Mouse (Mus musculus) midbrain, embryonic 10.5 days (tissue): ENCODE data around the gene Itk. TPM values are rescaled to one million over a fixed set of nuclear protein-coding genes. Genes with fewer than 3 reads are reported as not detected.

Experiments used
- DNase-seq: peaks from one replicate; pipeline ENCODE4 v3.0.0-alpha.2; 2017; ENCODE audit warnings: low spot score
- H3K27ac ChIP-seq: fragments of 300-500 bp; sonication (generic); replicated peaks from 2 replicates; pipeline ENCODE4 v1.5.1; 2016; ENCODE audit warnings: mild to moderate bottlenecking
- H3K27me3 ChIP-seq: fragments of 300-500 bp; sonication (generic); 2 replicates; pipeline ENCODE4 v1.6.1; 2016; ENCODE audit warnings: low read depth, mild to moderate bottlenecking; ENCODE audit not compliant: poor library complexity, severe bottlenecking
- H3K36me3 ChIP-seq: fragments of 300-500 bp; sonication (generic); 2 replicates; pipeline ENCODE4 v1.6.1; 2016; ENCODE audit warnings: mild to moderate bottlenecking, moderate library complexity
- H3K4me1 ChIP-seq: fragments of 300-500 bp; sonication (generic); 2 replicates; pipeline ENCODE4 v1.6.1; 2016
- H3K4me3 ChIP-seq: fragments of 300-500 bp; sonication (generic); 2 replicates; pipeline ENCODE4 v1.5.1; 2016; ENCODE audit warnings: mild to moderate bottlenecking, moderate library complexity
- H3K9me3 ChIP-seq: fragments of 300-500 bp; sonication (generic); replicated peaks from 2 replicates; pipeline ENCODE4 v1.6.1; 2016; ENCODE audit warnings: mild to moderate bottlenecking
- WGBS: fragments of 180-500 bp; shearing (Covaris S2); methylation state at CpG from one replicate; pipeline ENCODE4 v1.1.7; 2016; 5-methylcytosine and 5-hydroxymethylcytosine counted together
- polyA plus RNA-seq: library from polyadenylated mRNA; unstranded; fragments of >200 nt; fragmentation: Nextera tagmentation; extraction: Ambion mirVana; gene quantifications from 2 replicates; pipeline ENCODE4 v1.2.1, GENCODE M21; 2016

The Itk gene
- polyA plus RNA-seq, 1 experiment from 2014 or later, result 0.04 TPM

DNA sequence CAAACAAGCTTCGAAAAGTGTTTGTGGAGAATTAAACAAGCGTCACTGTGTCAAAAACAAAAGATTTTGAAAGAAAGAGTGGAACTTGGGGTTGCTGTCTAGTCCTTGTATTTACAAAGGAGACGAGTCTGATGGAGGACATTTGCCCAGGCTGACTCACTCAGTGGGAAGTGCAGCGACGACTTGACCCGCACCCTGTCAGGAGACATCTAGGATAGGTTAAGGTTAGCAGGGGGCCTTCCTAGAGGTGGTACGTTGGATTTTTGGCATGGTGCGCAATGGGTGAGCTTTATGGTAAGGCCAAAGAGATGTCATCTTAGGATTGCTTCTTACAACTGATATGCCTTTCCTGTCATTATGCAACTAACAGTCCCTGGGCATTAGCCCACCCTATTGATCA, 2.3 kb downstream of the Itk start:
- H3K4me1 ChIP-seq, result peaks cover 7% of the 10 kb centered on the region; the same call in 1 of the 2 replicates
- DNase-seq, result no peak
- no peak overlapping the region for H3K4me3 ChIP-seq
- WGBS, result 90% methylated on average over 8 of the region's 8 CpGs
- H3K9me3 ChIP-seq, result no peaks in the 10 kb centered on the region
- no peaks in the 10 kb centered on the region for H3K27me3 ChIP-seq
- H3K36me3 ChIP-seq, result no peaks in the 10 kb centered on the region
- H3K27ac ChIP-seq, result no peak overlapping the region

- H3K4me1 ChIP-seq, result peaks cover 7% of the 10 kb centered on the region; the same call in 1 of the 2 replicates
- H3K27ac ChIP-seq, result no peak overlapping the region
- no peak overlapping the region for H3K4me3 ChIP-seq
- no peaks in the 10 kb centered on the region for H3K9me3 ChIP-seq
- no peaks in the 10 kb centered on the region for H3K36me3 ChIP-seq
- 89% methylated on average over 8 of the region's 8 CpGs for WGBS
- no peak for DNase-seq
- H3K27me3 ChIP-seq, result no peaks in the 10 kb centered on the region
These were observed 2.8 kb downstream of the Itk start for GRCm38 (mm10) chr11:46386556-46386955.

DNA sequence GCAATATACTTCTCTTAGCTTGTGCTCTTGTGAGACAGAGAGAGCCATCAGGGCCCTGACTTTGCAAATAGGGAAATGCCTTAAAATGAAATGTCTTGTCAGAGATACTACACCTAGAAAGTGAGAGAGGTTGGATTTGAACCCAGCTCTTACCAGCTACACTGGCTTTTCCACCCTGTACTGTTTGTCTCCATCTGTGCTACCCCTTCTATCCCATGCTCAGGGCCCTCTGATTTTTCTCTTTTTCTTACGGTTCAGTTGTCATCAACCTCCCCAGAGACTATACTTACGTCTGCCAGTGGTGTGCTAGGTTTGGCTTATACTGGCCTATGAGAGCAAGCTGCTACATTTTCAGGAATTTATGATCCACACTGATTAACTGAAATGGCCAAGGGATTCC, 4.4 kb downstream of the Itk start:
- H3K4me1 ChIP-seq, result no peaks in the 10 kb centered on the region
- no peak overlapping the region for H3K4me3 ChIP-seq
- no peak overlapping the region for H3K27ac ChIP-seq
- no peaks in the 10 kb centered on the region for H3K27me3 ChIP-seq
- no peak for DNase-seq
- 85% methylated on average over 2 of the region's 2 CpGs for WGBS
- no peaks in the 10 kb centered on the region for H3K9me3 ChIP-seq
- H3K36me3 ChIP-seq, result no peaks in the 10 kb centered on the region

- Histone ChIP-seq H3K4me1 (no peaks in the 10 kb centered on the region), H3K9me3 (no peaks in the 10 kb centered on the region), H3K36me3 (no peaks in the 10 kb centered on the region), H3K27ac (no peak overlapping the region), H3K27me3 (no peaks in the 10 kb centered on the region), H3K4me3 (no peak overlapping the region)
- WGBS, result 95% methylated on average over 4 of the region's 4 CpGs
- DNase-seq, result no peak
These were observed 6.8 kb downstream of the Itk start for GRCm38 (mm10) chr11:46382466-46382865.

GRCm38 (mm10) chr11:46380097-46380675, 9.1 kb downstream of the Itk start:
- no peaks in the 10 kb centered on the region for H3K27me3 ChIP-seq
- H3K4me1 ChIP-seq, result peaks cover 6% of the 10 kb centered on the region; the same call in 1 of the 2 replicates
- DNase-seq, result no peak
- no peak overlapping the region for H3K4me3 ChIP-seq
- H3K27ac ChIP-seq, result no peak overlapping the region
- no peaks in the 10 kb centered on the region for H3K36me3 ChIP-seq
- WGBS, result 90% methylated on average over 7 of the region's 7 CpGs
- no peaks in the 10 kb centered on the region for H3K9me3 ChIP-seq

GRCm38 (mm10) chr11:46377819-46378782, 11.2 kb downstream of the Itk start:
- WGBS, result 93% methylated on average over 8 of the region's 8 CpGs

GRCm38 (mm10) chr11:46377316-46377715, 12.0 kb downstream of the Itk start:
- Histone ChIP-seq H3K27me3 (no peaks in the 10 kb centered on the region), H3K27ac (no peak overlapping the region), H3K9me3 (no peaks in the 10 kb centered on the region), H3K4me3 (no peak overlapping the region), H3K4me1 (peaks cover 6% of the 10 kb centered on the region; the same call in 1 of the 2 replicates), H3K36me3 (no peaks in the 10 kb centered on the region)
- 85% methylated on average over 1 of the region's 1 CpGs for WGBS
- DNase-seq, result no peak

More at GRCm38 (mm10) chr11:46377819-46378782, 11.2 kb downstream of the Itk start:
- H3K9me3 ChIP-seq, result no peaks in the 10 kb centered on the region
- H3K4me1 ChIP-seq, result peaks cover 6% of the 10 kb centered on the region; the same call in 1 of the 2 replicates
- no peak for DNase-seq
- H3K27me3 ChIP-seq, result no peaks in the 10 kb centered on the region
- H3K4me3 ChIP-seq, result no peak overlapping the region
- no peaks in the 10 kb centered on the region for H3K36me3 ChIP-seq
- H3K27ac ChIP-seq, result no peak overlapping the region

DNA sequence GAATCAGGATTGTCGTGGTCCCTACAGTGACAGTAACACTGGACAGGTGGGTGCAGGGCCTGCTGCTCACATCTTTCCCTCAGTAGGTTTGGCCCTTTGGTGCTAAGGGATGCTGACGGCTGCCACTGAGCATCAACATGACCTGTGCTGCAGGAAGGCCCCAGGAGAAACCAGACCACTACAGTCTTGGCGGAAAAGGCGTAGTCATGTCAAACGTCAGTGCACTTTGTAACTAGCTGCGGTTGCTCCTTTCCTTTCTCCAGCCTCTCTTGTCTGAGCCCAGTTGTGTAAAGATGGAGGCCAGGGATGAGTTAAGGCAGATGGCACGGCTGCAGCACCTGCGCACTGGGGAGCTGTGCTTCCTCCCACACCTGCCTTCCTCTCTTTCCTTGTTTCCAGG, 14.3 kb downstream of the Itk start:
- no peak for DNase-seq
- H3K4me1 ChIP-seq, result peaks cover 6% of the 10 kb centered on the region; the same call in 1 of the 2 replicates
- WGBS, result 90% methylated on average over 8 of the region's 8 CpGs
- H3K27ac ChIP-seq, result no peak overlapping the region
- no peaks in the 10 kb centered on the region for H3K36me3 ChIP-seq
- H3K9me3 ChIP-seq, result no peaks in the 10 kb centered on the region
- H3K27me3 ChIP-seq, result no peaks in the 10 kb centered on the region
- no peak overlapping the region for H3K4me3 ChIP-seq

- Histone ChIP-seq H3K36me3 (no peaks in the 10 kb centered on the region), H3K27ac (no peak overlapping the region), H3K4me3 (no peak overlapping the region), H3K4me1 (peaks cover 6% of the 10 kb centered on the region; the same call in 1 of the 2 replicates), H3K9me3 (no peaks in the 10 kb centered on the region), H3K27me3 (no peaks in the 10 kb centered on the region)
- 88% methylated on average over 13 of the region's 13 CpGs for WGBS
- DNase-seq, result no peak
These were observed 16.0 kb downstream of the Itk start for GRCm38 (mm10) chr11:46373071-46374030.

- no peak overlapping the region for H3K27ac ChIP-seq
- H3K27me3 ChIP-seq, result no peaks in the 10 kb centered on the region
- H3K4me3 ChIP-seq, result no peak overlapping the region
- 84% methylated on average over 8 of the region's 8 CpGs for WGBS
- no peaks in the 10 kb centered on the region for H3K36me3 ChIP-seq
- H3K9me3 ChIP-seq, result no peaks in the 10 kb centered on the region
- DNase-seq, result no peak
- peaks cover 6% of the 10 kb centered on the region; the same call in 1 of the 2 replicates for H3K4me1 ChIP-seq
These were observed 16.9 kb downstream of the Itk start for GRCm38 (mm10) chr11:46372331-46372953.

DNA sequence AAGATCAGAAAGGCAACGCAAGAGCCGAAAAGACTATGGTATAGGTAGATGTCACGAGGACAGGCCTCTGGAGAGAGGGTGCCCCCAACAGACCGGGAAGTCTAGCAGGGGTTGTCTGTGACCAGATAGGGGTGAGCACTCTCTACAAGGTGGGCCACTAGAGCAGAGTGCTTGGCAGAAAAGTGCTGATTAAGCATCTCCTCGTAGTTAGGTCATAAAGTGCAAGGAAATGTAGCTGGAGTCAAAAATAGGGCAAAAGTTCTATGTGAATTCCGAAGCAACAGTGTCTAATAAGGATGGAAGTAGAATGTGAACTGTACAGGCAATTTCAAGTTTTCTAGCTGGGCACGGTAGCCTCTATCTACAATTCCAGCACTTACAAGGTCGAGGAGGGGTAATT, 18.1 kb downstream of the Itk start:
- H3K27me3 ChIP-seq, result no peaks in the 10 kb centered on the region
- H3K9me3 ChIP-seq, result no peaks in the 10 kb centered on the region
- H3K36me3 ChIP-seq, result no peaks in the 10 kb centered on the region
- H3K27ac ChIP-seq, result no peak overlapping the region
- no peak overlapping the region for H3K4me3 ChIP-seq
- DNase-seq, result no peak
- peaks cover under 1% of the 10 kb centered on the region; the same call in 1 of the 2 replicates for H3K4me1 ChIP-seq
- WGBS, result 93% methylated on average over 8 of the region's 8 CpGs

GRCm38 (mm10) chr11:46370457-46370856, 18.9 kb downstream of the Itk start:
- Histone ChIP-seq H3K9me3 (no peaks in the 10 kb centered on the region), H3K27ac (no peak overlapping the region), H3K4me1 (no peaks in the 10 kb centered on the region), H3K27me3 (no peaks in the 10 kb centered on the region), H3K4me3 (no peak overlapping the region), H3K36me3 (no peaks in the 10 kb centered on the region)
- WGBS, result 92% methylated on average over 4 of the region's 4 CpGs
- DNase-seq, result no peak
